Mouse (Mus musculus) olfactory bulb, adult 2 months (tissue): Measurements from ENCODE around the gene Celf6.

ENCODE experiments used
- CTCF ChIP-seq: fragments of 200-500 bp; IDR thresholded peaks from 2 replicates; pipeline ENCODE4 v1.5.1; 2012; ENCODE audit warnings: low read depth, mild to moderate bottlenecking, low read length, moderate library complexity; ENCODE audit not compliant: insufficient read depth
- POLR2A ChIP-seq: fragments of 200-500 bp; IDR thresholded peaks from 2 replicates; pipeline ENCODE4 v1.6.1; 2012; ENCODE audit warnings: mild to moderate bottlenecking, low read depth, low read length, moderate library complexity; ENCODE audit not compliant: insufficient read depth

DNA sequence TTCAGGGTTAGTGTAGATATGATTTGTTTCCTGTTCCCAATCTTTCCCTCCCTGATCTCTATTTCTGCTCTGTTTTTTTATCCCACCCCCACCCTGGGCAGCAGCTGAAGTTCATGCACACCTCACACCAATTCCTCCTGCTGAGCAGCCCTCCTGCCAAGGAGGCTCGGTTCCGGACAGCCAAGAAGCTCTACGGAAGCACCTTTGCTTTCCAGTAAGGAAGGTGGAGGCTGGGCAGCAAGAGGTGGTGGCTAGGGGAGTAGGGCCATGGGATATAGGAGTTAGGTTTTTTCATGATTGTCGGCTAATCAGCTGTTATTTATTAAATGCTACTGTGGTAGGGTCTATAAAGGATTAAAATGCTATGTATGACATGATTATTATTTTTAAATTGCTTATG is 62.2 kb downstream of the Celf6 start:
- TF ChIP-seq POLR2A (no peak), CTCF (no peak)
